Mouse (Mus musculus) ES-E14 (cell line): ENCODE results near the gene Chst3. TPM values are rescaled to one million over a fixed set of nuclear protein-coding genes. Genes with fewer than 3 reads are reported as not detected.
"Not testable (repeated sequence)": the region's sequence is repeated elsewhere in the genome, so short reads cannot be mapped to it uniquely, and the experiment has no call there.

Source experiments
- DNase-seq: peaks from one replicate; pipeline ENCODE4 v3.0.0-alpha.2; 2013; ENCODE audit warnings: low read depth, low spot score
- H3K27ac ChIP-seq: 2 replicates; pipeline ENCODE4 v1.5.1; 2012; ENCODE audit warnings: low read depth, mild to moderate bottlenecking, low read length, moderate library complexity, mixed read lengths; ENCODE audit not compliant: poor library complexity, insufficient read depth, severe bottlenecking
- H3K36me3 ChIP-seq: 2 replicates; pipeline ENCODE4 v1.6.1; 2012; ENCODE audit warnings: mild to moderate bottlenecking, low read length, moderate library complexity, mixed read lengths; ENCODE audit not compliant: control insufficient read depth, poor library complexity, insufficient read depth, severe bottlenecking
- H3K4me1 ChIP-seq, 2 experiments: fragments of 150-350 bp in 1 of 2; sonication (generic) in 1 of 2; 2 replicates each; pipeline ENCODE4 v1.6.1; 2012; ENCODE audit warnings: low read length in 2 of 2, mild to moderate bottlenecking in 1 of 2, mixed read lengths in 1 of 2; ENCODE audit not compliant: control insufficient read depth in 2 of 2, insufficient read depth in 2 of 2, poor library complexity in 1 of 2
- H3K4me3 ChIP-seq, 2 experiments: fragments of 150-350 bp in 1 of 2; sonication (generic) in 1 of 2; 2 replicates each; pipeline ENCODE4 v1.5.1; 2012; ENCODE audit warnings: low read length in 2 of 2, low read depth in 1 of 2, mild to moderate bottlenecking in 1 of 2, mixed read lengths in 1 of 2; ENCODE audit not compliant: insufficient read depth in 1 of 2, poor library complexity in 1 of 2, severe bottlenecking in 1 of 2
- H3K9ac ChIP-seq: 2 replicates; pipeline ENCODE4 v1.6.1; 2012; ENCODE audit warnings: low read depth, mild to moderate bottlenecking, low read length, mixed read lengths; ENCODE audit not compliant: poor library complexity, insufficient read depth, severe bottlenecking
- H3K9me3 ChIP-seq: fragments of 150-350 bp; sonication (generic); 2 replicates; pipeline ENCODE4 v1.6.1; 2012; ENCODE audit warnings: low read depth, mild to moderate bottlenecking, low read length; ENCODE audit not compliant: control insufficient read depth, insufficient read depth
- CHD2 ChIP-seq: IDR thresholded peaks from 2 replicates; pipeline ENCODE4 v1.6.1; 2014; ENCODE audit warnings: mild to moderate bottlenecking, low read depth, low read length, inconsistent platforms
- HCFC1 ChIP-seq: IDR thresholded peaks from 2 replicates; pipeline ENCODE4 v1.6.1; 2012; ENCODE audit warnings: low read length, inconsistent platforms, borderline replicate concordance; ENCODE audit not compliant: insufficient read depth
- MAFK ChIP-seq: IDR thresholded peaks from 2 replicates; pipeline ENCODE4 v1.6.1; 2014; ENCODE audit warnings: mild to moderate bottlenecking, low read depth, low read length, inconsistent platforms; ENCODE audit not compliant: insufficient read depth
- ZC3H11A ChIP-seq: IDR thresholded peaks from 2 replicates; pipeline ENCODE4 v1.6.1; 2012; ENCODE audit warnings: low read depth, mild to moderate bottlenecking, inconsistent platforms, low read length, borderline replicate concordance
- ZNF384 ChIP-seq: IDR thresholded peaks from 2 replicates; pipeline ENCODE4 v1.6.1; 2012; ENCODE audit warnings: low read depth, low read length, inconsistent platforms
- in situ Hi-C, 2 experiments: fragments of 600-800 bp; cut with MboI; formaldehyde crosslinking; loops; one replicate each; pipeline ENCODE4 v1.15.1; 2025; ENCODE audit warnings: low sequenced_read_pairs in 2 of 2, inconsistent platforms in 1 of 2; ENCODE audit not compliant: unreplicated experiment in 2 of 2
- total RNA-seq: library from RNA; depleted of rRNA; stranded (reverse); fragments of 300-350 nt; gene quantifications from 2 replicates; pipeline ENCODE4 v1.2.3, GENCODE M21; 2012

Chst3 gene
- total RNA-seq, 1 experiment = 1.8 TPM

DNA sequence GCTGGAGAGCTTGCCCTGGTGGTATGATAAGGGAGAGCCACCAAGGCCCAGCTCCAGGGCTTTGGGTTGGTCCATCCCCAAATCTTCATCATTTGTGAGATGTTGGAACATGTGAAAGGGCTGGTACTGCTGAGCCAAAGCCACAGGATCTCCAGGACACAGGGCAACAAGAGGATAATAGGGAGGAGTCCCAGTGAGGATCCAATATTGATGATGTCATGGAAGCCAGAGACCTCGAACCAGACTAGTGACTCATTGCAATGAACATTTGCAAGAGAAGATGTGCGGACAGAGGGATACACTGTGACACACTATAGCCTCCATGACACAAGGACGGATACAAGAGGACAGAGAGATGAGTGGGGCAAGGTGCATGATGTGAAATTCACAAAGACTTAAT is 60.9 kb downstream of the Chst3 start:
- TF ChIP-seq ZNF384 (no peak), HCFC1 (no peak), ZC3H11A (no peak), CHD2 (no peak), MAFK (no peak)
- H3K27ac ChIP-seq = no peak overlapping the region
- H3K36me3 ChIP-seq = no peaks in the 10 kb centered on the region
- in situ Hi-C loops = loop anchor here (5.0 to 10.0 kb wide), 2 partner anchors 67 to 79 kb away; no protein-coding TSS in a partner anchor
- H3K4me1 ChIP-seq = 0 out of 4 replicates have a peak, but pooled peaks cover 0 to 2% of the 10 kb centered on the region in 2 experiments
- no peak overlapping the region for H3K4me3 ChIP-seq
- no peak for DNase-seq
- no peaks in the 10 kb centered on the region for H3K9me3 ChIP-seq
- no peak overlapping the region for H3K9ac ChIP-seq

DNA sequence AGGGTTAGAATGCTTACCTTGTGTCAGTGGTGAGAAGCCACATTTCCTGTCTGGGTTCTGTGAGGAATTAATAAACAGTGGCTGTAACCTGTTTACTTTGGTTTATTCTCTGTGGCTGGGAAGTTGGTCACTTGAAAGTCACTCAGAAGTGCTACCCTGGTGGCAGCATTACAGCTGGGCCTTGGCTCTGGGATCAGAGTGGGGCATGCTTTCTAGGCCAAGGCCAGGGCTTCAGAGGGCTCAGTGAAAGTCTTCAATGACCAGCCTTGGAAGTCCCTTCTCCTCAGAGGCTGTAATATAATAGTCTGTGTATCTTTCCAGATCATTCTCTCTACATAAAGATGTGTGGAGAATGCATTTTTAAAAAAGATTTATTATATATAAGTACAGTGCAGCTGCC is 63.0 kb downstream of the Chst3 start:
- H3K9me3 ChIP-seq = no peaks in the 10 kb centered on the region
- in situ Hi-C loops = loop anchor here (5.0 to 10.0 kb wide), 2 partner anchors 69 to 81 kb away; no protein-coding TSS in a partner anchor
- peaks cover 0 to 3% of the 10 kb centered on the region in 2 experiments; a peak in 1 of 4 replicates for H3K4me1 ChIP-seq
- TF ChIP-seq MAFK = no peak
- TF ChIP-seq ZNF384 = no peak
- TF ChIP-seq CHD2 = no peak
- no peak for TF ChIP-seq ZC3H11A
- no peak for TF ChIP-seq HCFC1
- H3K36me3 ChIP-seq = no peaks in the 10 kb centered on the region
- no peak for DNase-seq
- H3K27ac ChIP-seq = no peak overlapping the region
- no peak overlapping the region for H3K4me3 ChIP-seq
- H3K9ac ChIP-seq = no peak overlapping the region

GRCm38 (mm10) chr10:60151107-60151663 is 67.9 kb downstream of the Chst3 start:
- DNase-seq = no peak
- no peak for TF ChIP-seq MAFK
- no peak for TF ChIP-seq HCFC1
- no peak for TF ChIP-seq ZNF384
- no peak for TF ChIP-seq CHD2
- no peak for TF ChIP-seq ZC3H11A
- H3K4me1 ChIP-seq = peaks cover 0 to 4% of the 10 kb centered on the region in 2 experiments; a peak in 1 of 4 replicates
- no peak overlapping the region for H3K27ac ChIP-seq
- in situ Hi-C loops = loop anchor here in 1 of 2 experiments (10.0 kb wide), 1 partner anchor 74 kb away; no protein-coding TSS in a partner anchor
- peak overlapping the region; percentile 14; the same call in 1 of the 2 replicates for H3K9ac ChIP-seq
- H3K9me3 ChIP-seq = no peaks in the 10 kb centered on the region
- H3K36me3 ChIP-seq = no peaks in the 10 kb centered on the region
- H3K4me3 ChIP-seq = no peak overlapping the region

GRCm38 (mm10) chr10:60148087-60148486 is 71.0 kb downstream of the Chst3 start:
- no peak overlapping the region for H3K9ac ChIP-seq
- no peaks in the 10 kb centered on the region for H3K9me3 ChIP-seq
- H3K27ac ChIP-seq = peak overlapping the region; percentile 36; the same call in 1 of the 2 replicates
- TF ChIP-seq CHD2 (no peak), MAFK (no peak), ZNF384 (no peak), ZC3H11A (peak; percentile 91), HCFC1 (no peak)
- H3K4me3 ChIP-seq = no peak overlapping the region
- peaks cover 0 to 11% of the 10 kb centered on the region in 2 experiments; a peak in 1 of 4 replicates for H3K4me1 ChIP-seq
- DNase-seq = peak; percentile 90
- no peaks in the 10 kb centered on the region for H3K36me3 ChIP-seq
- in situ Hi-C loops = no loop called here

DNA sequence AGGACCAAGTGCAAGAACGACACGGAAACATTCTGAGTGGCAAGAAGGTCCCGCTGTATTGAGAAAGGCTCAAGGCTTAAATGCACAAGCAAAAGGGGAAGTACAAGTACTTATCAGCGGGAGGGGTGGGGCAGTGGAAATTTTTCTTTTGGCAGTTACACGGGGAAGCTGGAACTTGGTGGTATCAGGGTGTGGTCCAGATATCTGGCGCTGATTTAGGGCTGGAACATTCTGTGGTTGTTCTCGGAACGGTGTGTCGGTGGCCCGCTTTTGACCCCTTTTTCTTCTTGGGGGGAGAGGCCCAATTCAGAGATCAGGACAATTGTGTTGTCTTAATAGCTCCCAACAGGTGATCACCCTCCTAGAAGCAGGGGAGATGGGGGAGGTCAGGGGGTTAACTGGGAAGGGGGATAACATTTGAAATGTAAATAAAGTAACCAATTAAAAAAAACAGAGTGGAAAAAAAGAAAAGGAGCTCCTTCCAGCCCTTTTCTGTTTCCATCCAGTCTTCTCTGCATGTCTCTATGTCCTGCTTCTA is 71.5 kb downstream of the Chst3 start:
- H3K9ac ChIP-seq, in situ Hi-C loops, DNase-seq, H3K4me3 ChIP-seq, H3K9me3 ChIP-seq, H3K36me3 ChIP-seq: not testable (repeated sequence)
- Histone ChIP-seq H3K27ac (peak overlapping the region; percentile 36; the same call in 1 of the 2 replicates), H3K4me1 (peaks cover 0 to 11% of the 10 kb centered on the region in 2 experiments; a peak in 1 of 4 replicates)
